Mouse (Mus musculus) Muller cell, postnatal 12 days (primary cell): Measurements from ENCODE around the gene Nfe2l1.
"Not testable (repeated sequence)": the region's sequence is repeated elsewhere in the genome, so short reads cannot be mapped to it uniquely, and the experiment has no call there.

ENCODE experiments used
- DNase-seq: peaks from one replicate; pipeline ENCODE4 v3.0.0-alpha.2; 2015; ENCODE audit errors: inconsistent ontology term

Nfe2l1 gene

GRCm38 (mm10) chr11:96821956-96822355, 7.8 kb downstream of the Nfe2l1 start:
- no peak for DNase-seq

DNA sequence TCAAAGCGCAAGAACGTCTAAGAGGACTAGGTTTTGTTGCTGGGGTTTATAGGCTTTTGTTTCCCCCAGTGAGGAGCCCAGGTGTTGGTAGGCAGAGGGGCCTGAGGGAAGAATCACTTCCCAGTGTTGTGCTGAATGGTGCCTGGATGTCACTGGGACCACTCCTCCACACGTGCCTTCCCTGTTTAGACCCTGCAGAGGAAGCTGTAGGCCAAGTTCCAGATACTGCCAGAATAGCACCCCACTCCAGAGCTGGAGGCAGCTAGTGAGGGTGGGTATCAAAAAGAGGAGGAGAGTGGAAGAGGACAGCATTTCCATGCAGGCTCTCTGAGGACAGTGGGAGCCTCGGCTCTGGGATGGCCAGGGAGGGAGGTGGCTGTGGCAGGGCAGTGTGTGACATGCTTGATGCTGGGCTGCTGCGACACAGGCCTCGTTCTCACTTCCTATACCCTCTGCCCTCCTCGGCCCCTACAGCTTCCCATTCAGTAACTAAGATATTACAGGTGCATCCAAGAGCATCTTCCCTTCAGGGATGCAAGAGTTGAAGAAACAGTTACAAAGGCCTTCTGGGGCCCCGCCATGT, 11.5 kb downstream of the Nfe2l1 start:
- DNase-seq = no peak

DNA sequence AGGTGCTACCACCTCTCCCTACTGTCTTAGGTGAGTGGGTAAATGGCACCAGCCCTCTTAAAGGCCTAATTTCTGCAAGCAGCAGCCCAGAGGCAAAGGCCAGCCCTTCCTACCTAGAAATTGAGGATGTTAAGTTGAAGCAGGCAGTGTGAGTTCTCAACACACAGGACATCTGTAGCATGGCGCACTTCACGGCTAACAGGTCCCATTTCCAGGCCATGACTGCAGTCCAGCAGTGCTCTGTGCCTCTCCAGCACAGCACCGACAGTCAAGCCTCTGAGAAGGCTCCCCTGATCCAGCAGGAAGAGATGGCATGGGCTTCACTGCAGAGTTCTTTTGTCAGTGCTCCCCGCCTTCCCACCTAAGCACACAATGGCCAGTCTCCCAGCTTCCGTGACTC, 12.8 kb downstream of the Nfe2l1 start:
- no peak for DNase-seq

DNA sequence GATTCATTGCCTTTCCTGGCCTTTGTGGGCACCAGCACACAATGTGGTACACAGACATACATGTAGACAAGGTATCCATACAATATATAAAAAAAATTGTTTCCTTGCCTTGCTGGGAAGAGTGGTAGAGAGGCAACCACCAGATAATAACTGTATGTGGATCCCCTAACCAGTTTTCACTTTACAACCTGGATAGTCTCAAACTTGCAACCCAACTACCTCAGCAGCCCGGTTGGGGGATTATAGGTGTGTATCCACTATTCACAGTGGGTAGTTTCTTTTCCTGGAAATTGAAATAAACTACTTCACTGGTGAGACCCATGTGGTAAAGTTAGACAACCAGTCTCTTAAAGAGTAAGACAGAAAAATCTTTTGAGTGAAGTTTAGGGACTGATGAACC, 13.3 kb downstream of the Nfe2l1 start:
- no peak for DNase-seq

DNA sequence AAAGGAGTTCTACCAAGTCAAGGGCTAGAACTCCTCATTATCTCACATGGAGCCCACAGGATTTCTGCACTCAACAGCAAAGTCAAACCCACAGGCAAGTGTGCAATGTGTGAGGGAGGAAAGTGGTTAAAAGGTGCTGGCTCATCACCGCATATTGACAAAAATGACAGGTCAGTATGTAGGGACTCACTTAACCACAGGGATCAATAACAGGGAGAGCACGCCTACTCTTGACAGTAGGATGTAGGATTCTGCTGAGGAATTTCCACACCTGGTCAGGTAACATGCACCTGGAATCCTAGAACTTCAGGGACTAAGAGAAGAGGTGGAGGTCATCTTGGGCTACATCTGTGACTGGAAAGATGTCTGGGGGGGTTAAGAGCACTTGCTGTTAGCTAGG, 13.9 kb downstream of the Nfe2l1 start:
- DNase-seq = no peak

DNA sequence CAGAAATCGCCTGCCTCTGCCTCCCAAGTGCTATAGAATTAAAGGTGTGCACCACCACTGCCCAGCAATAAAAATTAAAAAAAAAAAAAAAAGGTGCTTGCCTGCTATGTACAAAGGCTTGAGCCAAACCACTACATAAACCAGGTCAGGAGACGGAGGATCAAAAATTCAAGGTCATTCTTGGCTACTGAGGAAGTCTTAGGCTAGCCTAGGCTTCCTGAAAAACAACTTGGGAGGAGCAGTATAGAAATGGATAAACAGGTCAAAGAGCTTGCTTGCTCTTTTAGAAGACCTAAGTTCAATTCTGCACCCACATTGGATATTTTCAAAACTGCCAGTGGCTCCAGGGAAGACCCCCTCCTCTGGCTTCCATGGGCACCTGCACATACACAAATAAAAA, 15.3 kb downstream of the Nfe2l1 start:
- DNase-seq = no peak

DNA sequence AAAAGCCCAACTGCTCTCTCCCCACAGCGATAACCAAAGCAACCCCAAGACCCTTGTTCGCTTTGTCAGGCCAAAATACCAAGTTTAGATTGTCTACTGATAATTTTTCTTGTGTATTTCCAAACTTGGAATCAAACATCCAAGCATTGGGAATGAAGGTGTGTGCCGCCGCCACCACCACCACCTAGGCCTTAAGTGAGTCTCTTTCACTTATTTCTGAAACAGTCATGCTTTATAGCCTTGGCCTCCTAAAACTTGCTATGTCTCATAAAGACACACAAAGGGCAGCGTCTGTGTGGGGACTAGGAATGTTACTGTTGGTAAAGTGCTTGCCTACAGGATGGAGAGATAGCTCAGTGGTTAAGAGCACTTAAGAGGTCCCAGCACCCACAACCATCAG, 15.8 kb downstream of the Nfe2l1 start:
- DNase-seq = no peak

- DNase-seq = no peak
These were observed 16.3 kb downstream of the Nfe2l1 start for GRCm38 (mm10) chr11:96813455-96813854.

DNA sequence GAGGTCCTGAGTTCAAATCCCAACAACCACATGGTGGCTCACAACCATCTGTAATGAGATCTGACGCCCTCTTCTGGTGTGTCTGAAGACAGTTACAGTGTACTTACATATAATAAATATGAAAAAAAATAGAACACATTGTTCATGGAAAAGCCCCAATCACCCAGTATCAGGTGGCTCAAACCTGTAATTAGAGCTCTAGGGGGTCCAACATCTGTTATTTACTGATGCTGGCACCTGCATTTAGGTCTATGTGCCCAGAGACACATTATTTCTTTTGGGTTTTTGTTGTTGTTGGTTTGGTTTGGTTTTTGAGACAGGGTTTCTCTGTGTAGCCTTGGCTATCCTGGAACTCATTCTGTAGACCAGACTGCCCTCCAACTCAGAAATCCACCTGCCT, 18.6 kb downstream of the Nfe2l1 start:
- DNase-seq = not testable (repeated sequence)

GRCm38 (mm10) chr11:96809562-96810235, 20.1 kb downstream of the Nfe2l1 start:
- DNase-seq = no peak

DNA sequence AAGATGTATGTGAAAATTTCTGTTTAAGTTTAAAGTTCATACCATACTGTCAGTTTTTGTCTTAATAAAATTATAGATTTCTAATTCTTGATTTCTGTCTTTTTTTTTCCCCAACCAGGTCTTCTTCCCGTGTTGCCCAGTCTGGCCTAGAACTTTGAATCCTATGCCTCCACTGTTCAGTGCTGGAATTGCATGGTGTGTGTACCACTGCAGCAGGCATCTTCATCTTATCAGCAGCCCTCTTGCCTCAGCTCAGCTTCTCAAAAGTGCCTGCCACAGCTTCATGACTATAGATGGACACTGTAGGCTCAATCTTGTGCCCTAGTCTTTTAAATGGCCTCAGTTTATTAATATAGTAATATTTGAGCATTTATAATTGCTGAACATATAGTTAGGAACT, 21.7 kb downstream of the Nfe2l1 start:
- no peak for DNase-seq

GRCm38 (mm10) chr11:96805606-96806005, 24.2 kb downstream of the Nfe2l1 start:
- DNase-seq = no peak

DNA sequence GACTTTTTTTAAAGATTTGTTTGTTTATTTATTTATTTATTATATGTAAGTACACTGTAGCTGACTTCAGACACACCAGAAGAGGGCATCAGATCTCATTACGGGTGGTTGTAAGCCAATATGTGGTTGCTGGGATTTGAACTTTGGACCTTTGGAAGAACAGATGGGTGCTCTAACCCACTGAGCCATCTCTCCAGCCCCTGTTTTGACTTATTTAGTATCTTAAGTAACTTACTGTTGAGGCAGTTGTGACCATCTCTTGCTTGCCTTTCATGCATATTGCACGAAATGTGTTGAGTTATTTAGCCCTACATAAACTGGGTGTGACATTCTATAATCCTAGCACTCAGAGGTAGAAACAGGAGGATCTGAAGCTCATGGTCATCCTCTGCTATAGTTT, 30.3 kb downstream of the Nfe2l1 start:
- no peak for DNase-seq

- no peak for DNase-seq
These were observed 33.2 kb downstream of the Nfe2l1 start for GRCm38 (mm10) chr11:96796586-96796985.

GRCm38 (mm10) chr11:96796081-96796480, 33.7 kb downstream of the Nfe2l1 start:
- DNase-seq = no peak

- DNase-seq = no peak
These were observed 34.3 kb downstream of the Nfe2l1 start for GRCm38 (mm10) chr11:96795491-96795890.

DNA sequence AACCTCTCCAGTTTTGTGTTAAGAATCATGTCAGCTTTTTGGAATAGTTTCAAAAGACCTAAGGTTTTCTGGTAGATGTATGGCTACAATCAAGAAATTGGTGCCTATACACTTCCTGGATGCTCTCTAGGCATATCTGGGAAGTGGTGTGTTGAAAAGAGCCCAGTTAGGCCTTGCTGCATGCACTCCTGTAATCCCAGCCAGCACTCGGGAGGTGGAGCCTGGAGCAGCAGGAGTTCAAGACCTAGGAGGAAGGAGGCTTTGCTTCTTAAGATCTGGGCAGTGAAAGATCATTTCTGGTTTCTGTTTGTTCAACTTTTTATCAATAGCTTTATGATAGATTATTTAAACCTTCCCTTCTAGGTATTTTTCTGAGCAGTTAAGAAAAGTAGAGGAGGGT, 39.1 kb downstream of the Nfe2l1 start:
- DNase-seq = no peak

DNA sequence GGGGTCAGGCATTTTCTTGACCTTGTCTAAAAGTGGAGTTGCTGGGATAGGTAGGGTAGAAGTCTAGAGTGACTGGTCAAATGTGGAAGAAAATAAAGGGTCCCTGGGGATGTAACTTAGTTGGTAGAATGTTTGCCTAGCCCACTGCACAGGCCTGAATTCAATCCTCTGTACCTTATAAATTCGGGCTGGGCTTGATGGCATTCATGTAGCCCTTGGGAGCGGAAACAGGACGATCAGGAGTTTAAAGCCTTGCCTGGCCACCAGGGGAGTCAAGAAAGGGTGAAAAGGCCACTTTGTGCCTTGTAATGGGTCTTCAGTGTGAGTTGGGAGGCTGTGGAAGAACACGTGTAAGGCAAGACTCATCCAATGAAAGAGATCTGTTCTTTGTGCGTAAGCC, 39.8 kb downstream of the Nfe2l1 start:
- DNase-seq = peak; percentile 17

DNA sequence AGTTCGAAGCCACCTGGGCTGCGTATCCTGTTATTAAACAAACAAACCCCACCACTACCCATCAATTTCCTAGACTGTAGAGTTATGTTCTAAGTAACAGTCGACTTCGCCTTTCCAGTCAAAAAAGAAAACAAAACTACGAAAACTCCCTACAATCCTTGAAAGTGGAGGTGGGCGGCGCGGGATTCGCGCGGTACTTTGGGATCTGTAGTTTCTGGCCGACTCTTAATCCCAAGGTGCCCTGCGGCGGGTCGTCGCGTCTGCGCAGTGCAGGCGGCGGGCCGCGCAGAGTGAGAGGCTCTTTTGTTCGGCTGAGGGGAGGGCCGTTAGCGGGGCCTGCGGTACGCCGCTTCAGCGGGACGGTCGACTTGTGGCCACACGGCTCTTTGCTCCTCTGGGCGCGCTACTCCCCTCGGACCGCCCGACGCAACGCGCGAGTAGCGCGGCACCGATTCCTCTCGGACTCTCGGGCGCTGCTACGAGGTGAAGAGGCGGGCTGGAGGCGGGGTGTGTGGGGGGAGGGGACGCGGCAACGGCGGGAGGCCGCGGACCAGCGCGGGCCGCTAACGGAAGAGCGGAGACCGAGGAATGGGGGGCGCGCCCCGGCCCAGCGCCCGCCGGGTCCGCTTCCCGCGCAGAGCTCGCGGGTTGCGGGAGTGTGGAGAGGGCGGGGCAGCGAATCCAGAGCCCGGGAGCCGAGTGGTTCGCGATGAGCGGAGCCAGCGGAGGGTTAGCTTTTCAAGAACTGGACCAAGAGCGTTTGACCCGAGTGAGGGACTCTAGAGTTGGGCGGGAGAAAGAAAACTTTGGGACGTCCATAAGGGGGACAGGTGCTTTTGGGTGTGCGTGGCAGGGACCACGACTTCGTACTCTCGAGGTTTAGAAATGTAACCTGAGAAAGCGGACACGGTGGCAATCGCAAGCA, 40.6 kb downstream of the Nfe2l1 start, which contains the start of gene Cbx1:
Gene Cbx1 (plus strand): TSS at position 257 of the 925 bp plus-strand sequence.
- peak; percentile 96 for DNase-seq

GRCm38 (mm10) chr11:96786731-96787450, 42.9 kb downstream of the Nfe2l1 start:
- no peak for DNase-seq

GRCm38 (mm10) chr11:96784847-96785246, 44.9 kb downstream of the Nfe2l1 start:
- DNase-seq = peak; percentile 34

DNA sequence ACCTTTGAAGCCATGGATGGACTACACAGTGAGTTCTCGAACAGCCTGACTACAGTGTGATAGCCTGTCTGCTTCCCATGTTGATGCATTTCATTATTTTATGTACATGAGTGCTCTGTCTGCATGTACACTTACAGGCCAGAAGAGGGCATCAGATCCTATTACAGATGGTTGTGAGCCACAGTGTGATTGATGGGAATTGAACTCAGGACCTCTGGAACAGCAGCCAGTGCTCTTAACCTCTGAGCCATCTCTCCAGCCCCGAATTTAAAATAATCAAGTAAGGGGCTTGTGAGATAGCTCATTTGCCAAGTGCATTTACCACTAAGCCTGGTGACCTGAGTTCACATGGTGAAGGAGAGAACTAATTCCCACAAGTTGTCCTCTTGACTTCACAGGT, 48.3 kb downstream of the Nfe2l1 start:
- no peak for DNase-seq
